ENCODE assay signal across 8 mouse cellular contexts in the genomic region with DNA sequence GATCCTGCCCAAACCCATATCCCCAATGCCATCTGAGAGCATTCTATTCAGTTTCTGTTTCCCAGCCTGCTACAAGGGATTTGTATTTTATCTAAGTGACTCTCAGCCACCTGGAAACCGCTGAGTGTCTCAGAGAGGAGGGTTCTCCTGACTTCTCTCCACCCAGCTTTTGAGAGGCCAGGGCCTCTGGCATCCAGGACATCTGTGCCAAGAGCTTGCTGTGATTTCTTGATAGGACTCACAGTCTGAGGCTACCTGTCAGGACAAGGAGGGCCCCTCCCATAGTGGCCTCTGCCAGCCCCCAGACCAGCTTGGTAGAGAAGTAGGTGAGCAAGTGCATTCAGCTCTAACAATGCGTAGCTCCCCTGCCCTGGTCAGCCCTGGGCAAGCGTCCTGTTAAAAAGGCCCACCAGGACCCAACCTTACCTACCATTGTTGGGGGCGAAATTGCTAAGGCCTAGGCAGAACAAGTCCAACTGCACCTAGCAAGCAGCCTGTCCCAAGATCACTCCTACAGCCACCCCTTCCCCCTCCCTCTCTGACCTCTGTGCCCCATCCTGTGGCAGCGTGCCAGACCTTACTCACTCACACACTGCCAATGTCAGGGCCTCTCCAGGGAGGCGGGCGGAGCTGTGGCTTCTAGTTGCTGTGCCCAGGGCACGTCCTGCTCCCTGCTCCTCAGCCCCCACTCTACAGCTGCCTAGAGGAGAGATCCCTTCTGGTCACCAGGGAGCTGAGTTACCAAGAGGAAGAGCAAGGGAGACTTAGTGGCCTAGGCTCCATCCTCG. TPM values are rescaled to one million over a fixed set of nuclear protein-coding genes. Genes with fewer than 3 reads are reported as not detected.
DNase-seq lines count a peak whose midpoint lies in the region; ATAC-seq and TF ChIP-seq lines count a peak whose summit lies in the region.

No protein-coding gene starts in this region.

- peak; percentile 24 for DNase-seq in thymus, postnatal 25 days
- DNase-seq in thymus, adult 2 months: no peak
- peak; percentile 88 for DNase-seq in heart, postnatal 4 days
- peak; percentile 70 for DNase-seq in lung, adult 2 months
- peak; percentile 93 for DNase-seq in skeletal muscle tissue, adult 2 months (ENCODE audit: low read depth, low spot score)
- no peak for DNase-seq in right cerebral cortex, adult 2 months (ENCODE audit: low spot score in 2 of 2)
- no peak for DNase-seq in left cerebral cortex, postnatal 36 days (ENCODE audit: low spot score in 2 of 2)

- no peak overlapping the region for H3K4me3 ChIP-seq in thymus, adult 2 months (ENCODE audit: control insufficient read depth, insufficient read depth, low read length)
- H3K4me3 ChIP-seq in forebrain, embryonic 15.5 days: no peak overlapping the region
- H3K4me3 ChIP-seq in lung, adult 2 months (replicated peaks; ENCODE audit: extremely low read depth, low read depth, low read length): no peak overlapping the region

- no peak for TF ChIP-seq POLR2A in thymus, adult 2 months (IDR thresholded peaks at IDR 0.05; ENCODE audit: control insufficient read depth, extremely low read depth, insufficient read depth, low read length, poor library complexity)
- no peak for TF ChIP-seq POLR2A in lung, adult 2 months (IDR thresholded peaks at IDR 0.05; ENCODE audit: borderline replicate concordance, extremely low read depth, low read depth, low read length)

- intact Hi-C loops in left cerebral cortex, postnatal 36 days (cut with DNase I): loop anchor here (5.0 kb wide), 1 partner anchor 36 kb away; no protein-coding TSS in a partner anchor

- H3K4me1 ChIP-seq in thymus, adult 2 months (replicated peaks; ENCODE audit: control insufficient read depth, insufficient read depth, low read length): peaks cover 12% of the 10 kb centered on the region
- peaks cover 44% of the 10 kb centered on the region for H3K4me1 ChIP-seq in forebrain, embryonic 15.5 days
- peaks cover 18% of the 10 kb centered on the region for H3K4me1 ChIP-seq in lung, adult 2 months (ENCODE audit: control insufficient read depth, insufficient read depth, low read length)

- H3K9me3 ChIP-seq in forebrain, embryonic 15.5 days: no peaks in the 10 kb centered on the region

- no peak overlapping the region for H3K9ac ChIP-seq in forebrain, embryonic 15.5 days (replicated peaks)

- H3K4me2 ChIP-seq in forebrain, embryonic 15.5 days (replicated peaks): no peak overlapping the region

- H3K36me3 ChIP-seq in thymus, adult 2 months (ENCODE audit: control insufficient read depth, insufficient read depth, low read length): no peaks in the 10 kb centered on the region
- H3K36me3 ChIP-seq in forebrain, embryonic 15.5 days: no peaks in the 10 kb centered on the region

- H3K27me3 ChIP-seq in thymus, adult 2 months (ENCODE audit: control insufficient read depth, insufficient read depth, low read length): no peaks in the 10 kb centered on the region
- H3K27me3 ChIP-seq in forebrain, embryonic 15.5 days: no peaks in the 10 kb centered on the region

- ATAC-seq in forebrain, embryonic 15.5 days (replicated peaks): 0 out of 2 replicates have a peak, but pooled peaks have one; percentile 39

- TF ChIP-seq CTCF in thymus, adult 2 months (IDR thresholded peaks at IDR 0.05; ENCODE audit: borderline replicate concordance, control insufficient read depth, extremely low read depth, insufficient read depth, low read length, poor library complexity): no peak
- TF ChIP-seq CTCF in lung, adult 2 months (IDR thresholded peaks at IDR 0.05; ENCODE audit: insufficient read depth, low read length): no peak

- WGBS in thymus, adult 2 months: 35% methylated on average over 9 of the region's 9 CpGs
- 63% methylated on average over 9 of the region's 9 CpGs for WGBS in forebrain, embryonic 15.5 days
- 33% methylated on average over 9 of the region's 9 CpGs for WGBS in lung, adult 2 months

- no peak overlapping the region for H3K27ac ChIP-seq in thymus, adult 2 months (ENCODE audit: control insufficient read depth, insufficient read depth, low read length)
- peak overlapping the region; percentile 58; the same call in 1 of the 2 replicates for H3K27ac ChIP-seq in forebrain, embryonic 15.5 days (replicated peaks)

RNA-seq across cellular contexts. Expression of gene Cbx4, which starts 41.9 kb away (rescaled TPM):
- 54.7 and 56.8 TPM in 2 replicates for polyA plus RNA-seq in thymus, adult 2 months (2012; rRNA removed)
- 15.5 and 16.5 TPM in 2 replicates for polyA plus RNA-seq in forebrain, embryonic 15.5 days (2015; fragmentation: Nextera tagmentation; extraction: Ambion mirVana)
- total RNA-seq in heart, postnatal 4 days (2021): 10 to 100 TPM; 30.5 to 34.9 TPM
- polyA plus RNA-seq in lung, adult 2 months (2012; rRNA removed): 16.2 and 16.8 TPM in 2 replicates
- 10 to 100 TPM; 60.9 to 68.6 TPM for total RNA-seq in left cerebral cortex, postnatal 36 days (2021)

Comparison
In these comparisons a context has a peak if more than half of its experiments do, and no peak if none do; other contexts are left out.
1. DNase-seq: peak in thymus, postnatal 25 days (single experiment), heart, postnatal 4 days (single experiment), lung, adult 2 months (single experiment) and skeletal muscle tissue, adult 2 months (single experiment); none in thymus, adult 2 months (single experiment), right cerebral cortex, adult 2 months (0 of 2) and left cerebral cortex, postnatal 36 days (0 of 2).